Mouse (Mus musculus) cerebral cortex, adult 2 months (tissue): Measurements from ENCODE around the gene Ubqln4.

Experiments used
- WGBS: fragments of 180-500 bp; shearing (Covaris S2); methylation state at CpG from one replicate; pipeline ENCODE4 v1.1.7; 2018; 5-methylcytosine and 5-hydroxymethylcytosine counted together

Gene Ubqln4

GRCm38 (mm10) chr3:88603714-88604161, 50.2 kb downstream of the Ubqln4 start:
- WGBS = 29% methylated on average over 6 of the region's 6 CpGs

GRCm38 (mm10) chr3:88604863-88605262, 51.3 kb downstream of the Ubqln4 start:
- WGBS = 95% methylated on average over 7 of the region's 7 CpGs

GRCm38 (mm10) chr3:88605666-88606065, 52.1 kb downstream of the Ubqln4 start, which contains the start of gene Arhgef2:
Gene Arhgef2, plus strand, starts transcription at chr3:88605966.
- WGBS = 96% methylated on average over 2 of the region's 2 CpGs

GRCm38 (mm10) chr3:88607065-88607757, 53.7 kb downstream of the Ubqln4 start:
- under 1% methylated on average over 20 of the region's 20 CpGs for WGBS

GRCm38 (mm10) chr3:88607758-88608138, 54.2 kb downstream of the Ubqln4 start:
- WGBS = 15% methylated on average over 10 of the region's 10 CpGs

GRCm38 (mm10) chr3:88609066-88609465, 55.5 kb downstream of the Ubqln4 start:
- 85% methylated on average over 4 of the region's 4 CpGs for WGBS

GRCm38 (mm10) chr3:88614418-88614817, 60.9 kb downstream of the Ubqln4 start:
- whole genome bisulfite sequencing = 81% methylated on average over 8 of the region's 8 CpGs

- WGBS = 91% methylated on average over 5 of the region's 5 CpGs
Observed at GRCm38 (mm10) chr3:88615117-88615516, 61.6 kb downstream of the Ubqln4 start.

- WGBS = 44% methylated on average over 9 of the region's 9 CpGs
Observed at GRCm38 (mm10) chr3:88615902-88616391, 62.4 kb downstream of the Ubqln4 start.

- 72% methylated on average over 3 of the region's 3 CpGs for WGBS
Observed at GRCm38 (mm10) chr3:88616951-88617500, 63.5 kb downstream of the Ubqln4 start.

- WGBS = 80% methylated on average over 8 of the region's 8 CpGs
Observed at GRCm38 (mm10) chr3:88618074-88618871, 64.7 kb downstream of the Ubqln4 start.
